Mouse (Mus musculus) E14TG2a.4 (cell line): ENCODE measurements around the gene Eral1.

Experiments
- CTCF ChIP-seq: conservative IDR thresholded peaks from 2 replicates; pipeline ENCODE4 v1.5.1; 2014; ENCODE audit warnings: low read length
- NANOG ChIP-seq: IDR thresholded peaks from 2 replicates; pipeline ENCODE4 v1.6.1; 2014; ENCODE audit warnings: borderline replicate concordance, low read length, mixed read lengths

- TF ChIP-seq CTCF (no peak), NANOG (no peak; the same call in 1 of the 2 replicates)
These were observed at the start of gene Eral1 for GRCm38 (mm10) chr11:78079961-78080921.
